Mouse (Mus musculus) 416B (cell line): Measurements from ENCODE around the gene Adprm.
"Not testable (repeated sequence)": the region's sequence is repeated elsewhere in the genome, so short reads cannot be mapped to it uniquely, and the experiment has no call there.

ENCODE experiments used
- DNase-seq: peaks from one replicate; pipeline ENCODE4 v3.0.0; 2011; ENCODE audit warnings: low read depth

Gene Adprm

GRCm38 (mm10) chr11:67052321-67052952 is at the start of gene Adprm, which contains the start of gene Sco1:
Gene Adprm, minus strand, starts transcription at chr11:67052594.
Gene Sco1, plus strand, starts transcription at chr11:67052670.
- peak; percentile 86 for DNase-seq

- DNase-seq = peak; percentile 28
These were observed 49.3 kb upstream of the Adprm start for GRCm38 (mm10) chr11:67101713-67102112.

- DNase-seq = peak; percentile 42
These were observed 47.8 kb upstream of the Adprm start for GRCm38 (mm10) chr11:67100169-67100568.

GRCm38 (mm10) chr11:67099241-67099640 is 46.8 kb upstream of the Adprm start:
- no peak for DNase-seq

- DNase-seq = no peak
These were observed 46.0 kb upstream of the Adprm start for GRCm38 (mm10) chr11:67098427-67098826.

GRCm38 (mm10) chr11:67097709-67098108 is 45.3 kb upstream of the Adprm start:
- no peak for DNase-seq

GRCm38 (mm10) chr11:67094470-67094869 is 42.1 kb upstream of the Adprm start:
- DNase-seq = no peak

- no peak for DNase-seq
These were observed 41.3 kb upstream of the Adprm start for GRCm38 (mm10) chr11:67093652-67094051.

GRCm38 (mm10) chr11:67093201-67093600 is 40.8 kb upstream of the Adprm start:
- no peak for DNase-seq

GRCm38 (mm10) chr11:67092354-67092753 is 40.0 kb upstream of the Adprm start:
- not testable (repeated sequence) for DNase-seq

- DNase-seq = no peak
These were observed 34.8 kb upstream of the Adprm start for GRCm38 (mm10) chr11:67087225-67087624.

- no peak for DNase-seq
These were observed 34.2 kb upstream of the Adprm start for GRCm38 (mm10) chr11:67086467-67087164.

GRCm38 (mm10) chr11:67085489-67085888 is 33.1 kb upstream of the Adprm start:
- peak; percentile 89 for DNase-seq

- no peak for DNase-seq
These were observed 31.4 kb upstream of the Adprm start for GRCm38 (mm10) chr11:67083712-67084340.

GRCm38 (mm10) chr11:67083239-67083638 is 30.8 kb upstream of the Adprm start:
- DNase-seq = no peak

- no peak for DNase-seq
These were observed 30.4 kb upstream of the Adprm start for GRCm38 (mm10) chr11:67082793-67083192.

- no peak for DNase-seq
These were observed 29.8 kb upstream of the Adprm start for GRCm38 (mm10) chr11:67082188-67082587.

- peak; percentile 85 for DNase-seq
These were observed 28.8 kb upstream of the Adprm start for GRCm38 (mm10) chr11:67081125-67081649.

- peak; percentile 60 for DNase-seq
These were observed 27.8 kb upstream of the Adprm start for GRCm38 (mm10) chr11:67080168-67080567.

- DNase-seq = no peak
These were observed 27.3 kb upstream of the Adprm start for GRCm38 (mm10) chr11:67079740-67080139.

GRCm38 (mm10) chr11:67078888-67079287 is 26.5 kb upstream of the Adprm start:
- DNase-seq = no peak

- no peak for DNase-seq
These were observed 25.6 kb upstream of the Adprm start, which contains the start of gene Myh3 for GRCm38 (mm10) chr11:67078000-67078399. Gene Myh3, plus strand, starts transcription at chr11:67078300.

- no peak for DNase-seq
These were observed 25.0 kb upstream of the Adprm start for GRCm38 (mm10) chr11:67077435-67077834.
